Mouse (Mus musculus): ENCODE measurements at regions not wholly inside any gene's neighbourhood (a gene's known extent, or its start where the extent isn't known, plus 50 kb on each side); places are given as distances from the start of the nearest gene placed in this dataset.

DNA sequence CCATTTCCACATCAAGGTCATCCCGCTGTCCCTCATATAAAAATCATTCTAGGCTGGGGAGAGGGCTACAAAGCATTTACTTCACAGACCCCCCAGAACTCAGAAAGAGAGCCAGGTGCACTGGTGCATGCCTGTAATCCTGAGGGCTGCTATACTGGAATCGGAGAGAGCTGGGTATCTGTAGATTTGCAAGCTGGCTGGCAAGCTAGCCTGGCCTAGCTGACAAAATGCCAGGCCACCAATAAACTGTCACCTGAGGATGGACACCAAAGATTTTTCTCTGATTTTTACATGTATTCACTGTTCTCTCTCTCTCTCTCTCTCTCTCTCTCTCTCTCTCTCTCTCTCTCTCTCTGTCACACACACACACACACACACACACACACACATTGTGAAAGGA, 98.1 kb upstream of the Gm6657 start:
- TF ChIP-seq CTCF (IDR thresholded peaks at IDR 0.05; ENCODE audit: low read depth) (no peak), EP300 (IDR thresholded peaks at IDR 0.05; ENCODE audit: low read depth) (no peak)

Data from heart, postnatal 0 days (tissue).